Mouse (Mus musculus) limb, embryonic 11.5 days (tissue): ENCODE data around the gene Ddx24. TPM values are rescaled to one million over a fixed set of nuclear protein-coding genes. Genes with fewer than 3 reads are reported as not detected.

Experiments
- ATAC-seq: fragments of 200-750 bp; cut with Nextera tagmentation; 2 replicates; pipeline ENCODE4 v1.8.0; 2017; ENCODE audit warnings: low read depth; ENCODE audit not compliant: insufficient number of reproducible peaks, low FRiP score, low TSS enrichment
- DNase-seq: peaks from one replicate; pipeline ENCODE4 v3.0.0-alpha.2; 2015; ENCODE audit warnings: low spot score
- H3K27ac ChIP-seq: fragments of 300-500 bp; sonication (generic); replicated peaks from 2 replicates; pipeline ENCODE4 v1.5.1; 2014; ENCODE audit warnings: low read depth, mild to moderate bottlenecking, low read length
- H3K27me3 ChIP-seq: fragments of 300-500 bp; sonication (generic); 2 replicates; pipeline ENCODE4 v1.6.1; 2014; ENCODE audit warnings: mild to moderate bottlenecking, low read length, mixed read lengths; ENCODE audit not compliant: control insufficient read depth, insufficient read depth
- H3K36me3 ChIP-seq: fragments of 300-500 bp; sonication (generic); 2 replicates; pipeline ENCODE4 v1.6.1; 2014; ENCODE audit warnings: mild to moderate bottlenecking, low read length, moderate library complexity, mixed read lengths; ENCODE audit not compliant: control insufficient read depth, insufficient read depth
- H3K4me1 ChIP-seq: fragments of 300-500 bp; sonication (generic); 2 replicates; pipeline ENCODE4 v1.6.1; 2014; ENCODE audit warnings: low read length, mixed read lengths; ENCODE audit not compliant: control insufficient read depth, insufficient read depth
- H3K4me2 ChIP-seq: fragments of 300-500 bp; sonication (generic); 2 replicates; pipeline ENCODE4 v1.6.1; 2014; ENCODE audit warnings: low read depth, mild to moderate bottlenecking, moderate library complexity; ENCODE audit not compliant: severe bottlenecking
- H3K4me3 ChIP-seq: fragments of 300-500 bp; sonication (generic); 2 replicates; pipeline ENCODE4 v1.5.1; 2014; ENCODE audit warnings: low read depth, low read length
- H3K9ac ChIP-seq: fragments of 300-500 bp; sonication (generic); 2 replicates; pipeline ENCODE4 v1.6.1; 2014; ENCODE audit warnings: mild to moderate bottlenecking, low read length
- H3K9me3 ChIP-seq: fragments of 300-500 bp; sonication (generic); 2 replicates; pipeline ENCODE4 v1.6.1; 2016; ENCODE audit warnings: low read length; ENCODE audit not compliant: control insufficient read depth
- WGBS: fragments of 180-500 bp; shearing (Covaris S2); extraction: QIAGEN DNeasy Blood & Tissue Kit; methylation state at CpG from one replicate; pipeline ENCODE4 v1.1.7; 2014; 5-methylcytosine and 5-hydroxymethylcytosine counted together
- polyA plus RNA-seq: library from polyadenylated mRNA; unstranded; fragments of >200 nt; fragmentation: Nextera tagmentation; extraction: Ambion mirVana; gene quantifications from 2 replicates; pipeline ENCODE4 v1.2.1, GENCODE M21; 2014

Ddx24 gene
- polyA plus RNA-seq, 1 experiment from 2014 or later: 105 TPM

GRCm38 (mm10) chr12:103367620-103368325 lies 57.9 kb downstream of the Ddx24 start:
- Histone ChIP-seq H3K4me2 (no peak overlapping the region), H3K36me3 (no peaks in the 10 kb centered on the region), H3K9me3 (no peaks in the 10 kb centered on the region), H3K27ac (no peak overlapping the region), H3K27me3 (no peaks in the 10 kb centered on the region), H3K4me1 (no peaks in the 10 kb centered on the region), H3K4me3 (no peak overlapping the region), H3K9ac (no peak overlapping the region)
- ATAC-seq: peak; percentile 68; the same call in 1 of the 2 replicates
- 18% methylated on average over 18 of the region's 18 CpGs for WGBS
- peak; percentile 91 for DNase-seq

GRCm38 (mm10) chr12:103367171-103367570 lies 58.5 kb downstream of the Ddx24 start:
- ATAC-seq: no peak
- H3K9ac ChIP-seq: no peak overlapping the region
- H3K4me2 ChIP-seq: no peak overlapping the region
- no peaks in the 10 kb centered on the region for H3K27me3 ChIP-seq
- H3K27ac ChIP-seq: no peak overlapping the region
- DNase-seq: no peak
- H3K36me3 ChIP-seq: no peaks in the 10 kb centered on the region
- WGBS: 78% methylated on average over 2 of the region's 2 CpGs
- no peaks in the 10 kb centered on the region for H3K4me1 ChIP-seq
- no peak overlapping the region for H3K4me3 ChIP-seq
- H3K9me3 ChIP-seq: no peaks in the 10 kb centered on the region

GRCm38 (mm10) chr12:103362336-103362735 lies 63.3 kb downstream of the Ddx24 start:
- H3K27me3 ChIP-seq: no peaks in the 10 kb centered on the region

GRCm38 (mm10) chr12:103361539-103362307 lies 63.9 kb downstream of the Ddx24 start:
- Histone ChIP-seq H3K9me3 (no peaks in the 10 kb centered on the region), H3K27me3 (no peaks in the 10 kb centered on the region), H3K27ac (no peak overlapping the region), H3K36me3 (no peaks in the 10 kb centered on the region), H3K9ac (no peak overlapping the region), H3K4me2 (no peak overlapping the region), H3K4me1 (no peaks in the 10 kb centered on the region), H3K4me3 (no peak overlapping the region)
- ATAC-seq: no peak
- no peak for DNase-seq
- 84% methylated on average over 17 of the region's 17 CpGs for WGBS

More at GRCm38 (mm10) chr12:103362336-103362735, 63.3 kb downstream of the Ddx24 start:
- no peaks in the 10 kb centered on the region for H3K4me1 ChIP-seq
- H3K36me3 ChIP-seq: no peaks in the 10 kb centered on the region
- no peaks in the 10 kb centered on the region for H3K9me3 ChIP-seq
- 81% methylated on average over 3 of the region's 3 CpGs for WGBS
- no peak overlapping the region for H3K27ac ChIP-seq
- ATAC-seq: no peak
- no peak overlapping the region for H3K4me3 ChIP-seq
- no peak overlapping the region for H3K4me2 ChIP-seq
- DNase-seq: no peak
- H3K9ac ChIP-seq: no peak overlapping the region

- Histone ChIP-seq H3K9ac (no peak overlapping the region), H3K27me3 (no peaks in the 10 kb centered on the region), H3K4me1 (no peaks in the 10 kb centered on the region), H3K27ac (no peak overlapping the region), H3K4me3 (no peak overlapping the region), H3K36me3 (no peaks in the 10 kb centered on the region), H3K9me3 (no peaks in the 10 kb centered on the region), H3K4me2 (no peak overlapping the region)
- ATAC-seq: no peak
- DNase-seq: no peak
- WGBS: 83% methylated on average over 8 of the region's 8 CpGs
Measured at GRCm38 (mm10) chr12:103360812-103361211, 64.8 kb downstream of the Ddx24 start.

GRCm38 (mm10) chr12:103358951-103359801 lies 66.5 kb downstream of the Ddx24 start:
- Histone ChIP-seq H3K9ac (no peak overlapping the region), H3K9me3 (no peaks in the 10 kb centered on the region), H3K36me3 (no peaks in the 10 kb centered on the region), H3K4me3 (no peak overlapping the region), H3K27me3 (no peaks in the 10 kb centered on the region), H3K27ac (no peak overlapping the region), H3K4me1 (no peaks in the 10 kb centered on the region), H3K4me2 (no peak overlapping the region)
- ATAC-seq: no peak
- no peak for DNase-seq
- 46% methylated on average over 4 of the region's 4 CpGs for WGBS

GRCm38 (mm10) chr12:103358216-103358615 lies 67.4 kb downstream of the Ddx24 start:
- no peak overlapping the region for H3K9ac ChIP-seq
- 81% methylated on average over 8 of the region's 8 CpGs for WGBS
- no peak overlapping the region for H3K27ac ChIP-seq
- no peak overlapping the region for H3K4me2 ChIP-seq
- H3K27me3 ChIP-seq: no peaks in the 10 kb centered on the region
- no peaks in the 10 kb centered on the region for H3K36me3 ChIP-seq
- H3K4me1 ChIP-seq: no peaks in the 10 kb centered on the region
- ATAC-seq: no peak
- no peak overlapping the region for H3K4me3 ChIP-seq
- H3K9me3 ChIP-seq: no peaks in the 10 kb centered on the region
- no peak for DNase-seq
